Mouse (Mus musculus) forebrain, embryonic 11.5 days (tissue): ENCODE data around the gene Trpc1. TPM values are rescaled to one million over a fixed set of nuclear protein-coding genes. Genes with fewer than 3 reads are reported as not detected.
A peak's percentile ranks its signal among the peaks of the same experiment; 100 is the strongest.

Experiments used
- ATAC-seq: fragments of 200-750 bp; cut with Nextera tagmentation; replicated peaks from 2 replicates; pipeline ENCODE4 v1.8.0; 2017; ENCODE audit warnings: moderate TSS enrichment; ENCODE audit not compliant: low FRiP score
- DNase-seq: peaks from one replicate; pipeline ENCODE4 v3.0.0-alpha.2; 2017; ENCODE audit warnings: low spot score
- H3K27ac ChIP-seq: fragments of 300-500 bp; sonication (generic); 2 replicates; pipeline ENCODE4 v1.5.1; 2014; ENCODE audit warnings: low read depth, low read length
- H3K27me3 ChIP-seq: fragments of 300-500 bp; sonication (generic); 2 replicates; pipeline ENCODE4 v1.6.1; 2014; ENCODE audit warnings: mild to moderate bottlenecking, low read length, mixed read lengths; ENCODE audit not compliant: control insufficient read depth, insufficient read depth
- H3K36me3 ChIP-seq: fragments of 300-500 bp; sonication (generic); 2 replicates; pipeline ENCODE4 v1.6.1; 2014; ENCODE audit warnings: mild to moderate bottlenecking, low read length, moderate library complexity, mixed read lengths; ENCODE audit not compliant: control insufficient read depth, insufficient read depth
- H3K4me1 ChIP-seq: fragments of 300-500 bp; sonication (generic); replicated peaks from 2 replicates; pipeline ENCODE4 v1.6.1; 2014; ENCODE audit warnings: low read length, mixed read lengths; ENCODE audit not compliant: control insufficient read depth, insufficient read depth
- H3K4me2 ChIP-seq: fragments of 300-500 bp; sonication (generic); 2 replicates; pipeline ENCODE4 v1.6.1; 2014; ENCODE audit warnings: low read depth, mild to moderate bottlenecking, low read length, moderate library complexity, mixed read lengths; ENCODE audit not compliant: severe bottlenecking
- H3K4me3 ChIP-seq: fragments of 300-500 bp; sonication (generic); 2 replicates; pipeline ENCODE4 v1.5.1; 2014; ENCODE audit warnings: low read depth, low read length
- H3K9ac ChIP-seq: fragments of 300-500 bp; sonication (generic); 2 replicates; pipeline ENCODE4 v1.6.1; 2014; ENCODE audit warnings: low read length
- H3K9me3 ChIP-seq: fragments of 300-500 bp; sonication (generic); 2 replicates; pipeline ENCODE4 v1.6.1; 2016; ENCODE audit warnings: low read length, mixed read lengths; ENCODE audit not compliant: control insufficient read depth
- WGBS: fragments of 180-500 bp; shearing (Covaris S2); extraction: QIAGEN DNeasy Blood & Tissue Kit; methylation state at CpG from one replicate; pipeline ENCODE4 v1.1.7; 2014; 5-methylcytosine and 5-hydroxymethylcytosine counted together
- polyA plus RNA-seq: library from polyadenylated mRNA; unstranded; fragments of >200 nt; fragmentation: Nextera tagmentation; extraction: Ambion mirVana; gene quantifications from 2 replicates; pipeline ENCODE4 v1.2.1, GENCODE M21; 2014

Trpc1 gene
- polyA plus RNA-seq, 1 experiment from 2014 or later = 2.8 TPM

GRCm38 (mm10) chr9:95763218-95763617 is 13.0 kb upstream of the Trpc1 start:
- no peaks in the 10 kb centered on the region for H3K9me3 ChIP-seq
- H3K4me2 ChIP-seq = no peak overlapping the region
- ATAC-seq (no peak), DNase-seq (no peak)
- H3K4me1 ChIP-seq = no peaks in the 10 kb centered on the region
- H3K9ac ChIP-seq = no peak overlapping the region
- no peak overlapping the region for H3K27ac ChIP-seq
- WGBS = 96% methylated on average over 4 of the region's 4 CpGs
- H3K36me3 ChIP-seq = no peaks in the 10 kb centered on the region
- H3K27me3 ChIP-seq = no peaks in the 10 kb centered on the region
- H3K4me3 ChIP-seq = no peak overlapping the region

GRCm38 (mm10) chr9:95762228-95762627 is 12.1 kb upstream of the Trpc1 start:
- no peak overlapping the region for H3K4me3 ChIP-seq
- H3K27ac ChIP-seq = no peak overlapping the region
- DNase-seq (no peak), ATAC-seq (no peak)
- H3K27me3 ChIP-seq = no peaks in the 10 kb centered on the region
- H3K9ac ChIP-seq = no peak overlapping the region
- no peaks in the 10 kb centered on the region for H3K4me1 ChIP-seq
- no peaks in the 10 kb centered on the region for H3K9me3 ChIP-seq
- H3K4me2 ChIP-seq = no peak overlapping the region
- H3K36me3 ChIP-seq = no peaks in the 10 kb centered on the region
- WGBS = 89% methylated on average over 3 of the region's 3 CpGs

- Histone ChIP-seq H3K36me3 (no peaks in the 10 kb centered on the region), H3K4me3 (no peak overlapping the region), H3K4me2 (no peak overlapping the region), H3K27me3 (no peaks in the 10 kb centered on the region), H3K4me1 (no peaks in the 10 kb centered on the region), H3K9ac (no peak overlapping the region), H3K27ac (no peak overlapping the region), H3K9me3 (no peaks in the 10 kb centered on the region)
- DNase-seq (no peak), ATAC-seq (no peak)
- WGBS = 86% methylated on average over 8 of the region's 8 CpGs
Observed at GRCm38 (mm10) chr9:95761381-95761780, 11.2 kb upstream of the Trpc1 start.

GRCm38 (mm10) chr9:95750746-95751145 is 571 bp upstream of the Trpc1 start:
- ATAC-seq (no peak), DNase-seq (no peak)
- H3K4me1 ChIP-seq = peaks cover 2% of the 10 kb centered on the region
- no peaks in the 10 kb centered on the region for H3K36me3 ChIP-seq
- peak overlapping the region; percentile 87; the same call in 1 of the 2 replicates for H3K4me2 ChIP-seq
- no peak overlapping the region for H3K9ac ChIP-seq
- 44% methylated on average over 9 of the region's 9 CpGs for WGBS
- no peaks in the 10 kb centered on the region for H3K27me3 ChIP-seq
- H3K4me3 ChIP-seq = peak overlapping the region; percentile 88; the same call in 1 of the 2 replicates
- no peak overlapping the region for H3K27ac ChIP-seq
- H3K9me3 ChIP-seq = no peaks in the 10 kb centered on the region

GRCm38 (mm10) chr9:95749461-95749928 is 680 bp downstream of the Trpc1 start:
- Histone ChIP-seq H3K4me2 (peak overlapping the region; percentile 87), H3K27me3 (no peaks in the 10 kb centered on the region), H3K36me3 (no peaks in the 10 kb centered on the region), H3K9me3 (no peaks in the 10 kb centered on the region), H3K4me1 (peaks cover 2% of the 10 kb centered on the region), H3K27ac (no peak overlapping the region), H3K9ac (peak overlapping the region; percentile 81), H3K4me3 (peak overlapping the region; percentile 88)
- DNase-seq = peak; percentile 70
- under 1% methylated on average over 24 of the region's 34 CpGs for WGBS
- ATAC-seq = peak; percentile 76

- H3K27me3 ChIP-seq = no peaks in the 10 kb centered on the region
- no peaks in the 10 kb centered on the region for H3K36me3 ChIP-seq
- DNase-seq = no peak
- 90% methylated on average over 5 of the region's 5 CpGs for WGBS
- peaks cover 2% of the 10 kb centered on the region for H3K4me1 ChIP-seq
- H3K9me3 ChIP-seq = no peaks in the 10 kb centered on the region
- H3K4me3 ChIP-seq = no peak overlapping the region
- no peak overlapping the region for H3K9ac ChIP-seq
- no peak for ATAC-seq
- H3K27ac ChIP-seq = no peak overlapping the region
- no peak overlapping the region for H3K4me2 ChIP-seq
Observed at GRCm38 (mm10) chr9:95747298-95747697, 2.9 kb downstream of the Trpc1 start.

- Histone ChIP-seq H3K27ac (no peak overlapping the region), H3K4me3 (no peak overlapping the region), H3K36me3 (no peaks in the 10 kb centered on the region), H3K9ac (no peak overlapping the region), H3K4me1 (no peaks in the 10 kb centered on the region; the same call in 1 of the 2 replicates), H3K4me2 (no peak overlapping the region), H3K27me3 (no peaks in the 10 kb centered on the region), H3K9me3 (no peaks in the 10 kb centered on the region)
- DNase-seq (no peak), ATAC-seq (no peak)
- 74% methylated on average over 7 of the region's 7 CpGs for WGBS
Observed at GRCm38 (mm10) chr9:95744845-95745613, 5.1 kb downstream of the Trpc1 start.

GRCm38 (mm10) chr9:95736238-95736637 is 13.9 kb downstream of the Trpc1 start:
- Histone ChIP-seq H3K27ac (no peak overlapping the region), H3K9me3 (no peaks in the 10 kb centered on the region), H3K4me3 (no peak overlapping the region), H3K9ac (no peak overlapping the region), H3K36me3 (no peaks in the 10 kb centered on the region), H3K4me2 (no peak overlapping the region), H3K27me3 (no peaks in the 10 kb centered on the region), H3K4me1 (no peaks in the 10 kb centered on the region)
- no peak for ATAC-seq
- no peak for DNase-seq

- Histone ChIP-seq H3K36me3 (no peaks in the 10 kb centered on the region), H3K4me1 (no peaks in the 10 kb centered on the region), H3K9me3 (no peaks in the 10 kb centered on the region), H3K9ac (no peak overlapping the region), H3K4me3 (no peak overlapping the region), H3K27me3 (no peaks in the 10 kb centered on the region), H3K27ac (no peak overlapping the region), H3K4me2 (no peak overlapping the region)
- no peak for DNase-seq
- ATAC-seq = no peak
- 27% methylated on average over 8 of the region's 8 CpGs for WGBS
Observed at GRCm38 (mm10) chr9:95712574-95712973, 37.6 kb downstream of the Trpc1 start.
